Mouse (Mus musculus) liver, adult 2 months (tissue): ENCODE results near the gene Rasgrf1.

Source experiments
- CTCF ChIP-seq: fragments of 200-500 bp; IDR thresholded peaks from 2 replicates; pipeline ENCODE4 v1.5.1; 2011; ENCODE audit warnings: low read depth, low read length, control low read depth
- POLR2A ChIP-seq: fragments of 200-500 bp; IDR thresholded peaks from 2 replicates; pipeline ENCODE4 v1.6.1; 2011; ENCODE audit warnings: low read length, control low read depth; ENCODE audit not compliant: insufficient read depth; ENCODE audit errors: extremely low read depth

- TF ChIP-seq CTCF (no peak), POLR2A (no peak)
Observed at GRCm38 (mm10) chr9:89907941-89908340, 1.8 kb upstream of the Rasgrf1 start.
